Mouse (Mus musculus) liver, embryonic 14.5 days (tissue): ENCODE results near the gene Spata2. TPM values are rescaled to one million over a fixed set of nuclear protein-coding genes. Genes with fewer than 3 reads are reported as not detected.

Source experiments
- ATAC-seq: fragments of 200-750 bp; cut with Nextera tagmentation; 2 replicates; pipeline ENCODE4 v1.8.0; 2017; ENCODE audit warnings: moderate number of reproducible peaks, mild to moderate bottlenecking, moderate library complexity; ENCODE audit not compliant: insufficient read depth
- DNase-seq, 3 experiments: peaks; one replicate each; pipeline ENCODE4 v3.0.0-alpha.2; 2012 to 2013; ENCODE audit warnings: low read depth in 3 of 3, low spot score in 3 of 3
- H3K27ac ChIP-seq: fragments of 300-500 bp; sonication (generic); 2 replicates; pipeline ENCODE4 v1.5.1; 2014; ENCODE audit warnings: moderate library complexity, mild to moderate bottlenecking, control low read depth, inconsistent platforms
- H3K27me3 ChIP-seq: fragments of 300-500 bp; sonication (generic); 2 replicates; pipeline ENCODE4 v1.6.1; 2014; ENCODE audit warnings: mild to moderate bottlenecking, low read length, moderate library complexity; ENCODE audit not compliant: control insufficient read depth, insufficient read depth
- H3K36me3 ChIP-seq: fragments of 300-500 bp; sonication (generic); replicated peaks from 2 replicates; pipeline ENCODE4 v1.6.1; 2014; ENCODE audit warnings: low read depth; ENCODE audit not compliant: control insufficient read depth, insufficient read depth
- H3K4me1 ChIP-seq, 2 experiments: fragments of 200-500 bp in 1 of 2; fragments of 300-500 bp in 1 of 2; sonication (generic) in 1 of 2; replicated peaks; 2 replicates each; pipeline ENCODE4 v1.6.1; 2012 to 2014; ENCODE audit warnings: antibody characterized with exemption in 1 of 2, inconsistent platforms in 1 of 2, low read length in 1 of 2; ENCODE audit not compliant: control insufficient read depth in 2 of 2, insufficient read depth in 2 of 2
- H3K4me2 ChIP-seq: fragments of 300-500 bp; sonication (generic); 2 replicates; pipeline ENCODE4 v1.6.1; 2014; ENCODE audit warnings: low read depth, mild to moderate bottlenecking, control low read depth, moderate library complexity
- H3K4me3 ChIP-seq, 2 experiments: fragments of 200-500 bp in 1 of 2; fragments of 300-500 bp in 1 of 2; sonication (generic) in 1 of 2; 2 replicates each; pipeline ENCODE4 v1.5.1; 2012 to 2014; ENCODE audit warnings: low read depth in 2 of 2, low read length in 2 of 2, mild to moderate bottlenecking in 2 of 2, control low read depth in 1 of 2, inconsistent platforms in 1 of 2, moderate library complexity in 1 of 2; ENCODE audit not compliant: insufficient read depth in 1 of 2
- H3K9ac ChIP-seq: fragments of 300-500 bp; sonication (generic); replicated peaks from 2 replicates; pipeline ENCODE4 v1.6.1; 2014; ENCODE audit warnings: mild to moderate bottlenecking, control low read depth, moderate library complexity
- H3K9me3 ChIP-seq: fragments of 300-500 bp; sonication (generic); 2 replicates; pipeline ENCODE4 v1.6.1; 2016; ENCODE audit warnings: low read length, mixed read lengths; ENCODE audit not compliant: control insufficient read depth
- CTCF ChIP-seq: IDR thresholded peaks from 2 replicates; pipeline ENCODE4 v1.5.1; 2016; ENCODE audit warnings: antibody characterized with exemption, low read depth, control low read depth
- EP300 ChIP-seq: IDR thresholded peaks from 2 replicates; pipeline ENCODE4 v1.6.1; 2016; ENCODE audit warnings: antibody characterized with exemption, low read depth
- WGBS: fragments of 180-500 bp; shearing (Covaris S2); extraction: QIAGEN DNeasy Blood & Tissue Kit; methylation state at CpG from one replicate; pipeline ENCODE4 v1.1.7; 2014; ENCODE audit not compliant: insufficient replicate concordance; 5-methylcytosine and 5-hydroxymethylcytosine counted together
- polyA plus RNA-seq, 2 experiments: library from polyadenylated mRNA; depleted of rRNA in 1 of 2; stranded (reverse) in 1 of 2; unstranded in 1 of 2; fragments of >200 nt; fragmentation: Nextera tagmentation in 1 of 2; extraction: Ambion mirVana in 1 of 2; gene quantifications; 2 replicates each; pipeline versions ENCODE4 v1.2.1 to v1.2.3; 2012 to 2014

Spata2 gene
- polyA plus RNA-seq, 2 experiments, result 6.8 to 7.6 TPM

GRCm38 (mm10) chr2:167540477-167541110, 47.9 kb upstream of the Spata2 start:
- no peak for DNase-seq
- H3K9me3 ChIP-seq, result no peaks in the 10 kb centered on the region
- H3K27ac ChIP-seq, result no peak overlapping the region
- H3K9ac ChIP-seq, result no peak overlapping the region
- peaks cover 34% of the 10 kb centered on the region for H3K27me3 ChIP-seq
- no peak overlapping the region for H3K4me3 ChIP-seq
- no peak overlapping the region; the same call in 1 of the 2 replicates for H3K4me2 ChIP-seq
- 41% methylated on average over 12 of the region's 12 CpGs for WGBS
- no peak for ATAC-seq
- peaks cover 0 to 9% of the 10 kb centered on the region in 2 experiments; a peak in 1 of 4 replicates for H3K4me1 ChIP-seq
- TF ChIP-seq EP300 (no peak), CTCF (no peak)
- no peaks in the 10 kb centered on the region for H3K36me3 ChIP-seq

GRCm38 (mm10) chr2:167539536-167540476, 47.1 kb upstream of the Spata2 start:
- TF ChIP-seq EP300 (no peak), CTCF (no peak)
- H3K4me2 ChIP-seq, result peak overlapping the region; percentile 52
- no peaks in the 10 kb centered on the region for H3K36me3 ChIP-seq
- DNase-seq (no peak), ATAC-seq (no peak)
- H3K27ac ChIP-seq, result no peak overlapping the region
- H3K27me3 ChIP-seq, result peaks cover 34% of the 10 kb centered on the region
- no peak overlapping the region for H3K4me3 ChIP-seq
- WGBS, result 39% methylated on average over 14 of the region's 14 CpGs
- H3K9me3 ChIP-seq, result no peaks in the 10 kb centered on the region
- no peak overlapping the region for H3K9ac ChIP-seq
- peaks cover 0 to 9% of the 10 kb centered on the region in 2 experiments; a peak in 1 of 4 replicates for H3K4me1 ChIP-seq

- DNase-seq, result no peak
- Histone ChIP-seq H3K9ac (no peak overlapping the region), H3K27me3 (peaks cover 34% of the 10 kb centered on the region), H3K36me3 (no peaks in the 10 kb centered on the region), H3K4me3 (peak overlapping the region; percentile 12 to 30; a peak in 3 of 4 replicates), H3K4me1 (peaks cover 0 to 9% of the 10 kb centered on the region in 2 experiments; a peak in 1 of 4 replicates), H3K4me2 (peak overlapping the region; percentile 52), H3K9me3 (no peaks in the 10 kb centered on the region), H3K27ac (no peak overlapping the region)
- no peak for TF ChIP-seq CTCF
- no peak for TF ChIP-seq EP300
- 37% methylated on average over 34 of the region's 34 CpGs for WGBS
- ATAC-seq, result no peak
These were observed 46.1 kb upstream of the Spata2 start for GRCm38 (mm10) chr2:167538671-167539306.

GRCm38 (mm10) chr2:167537476-167538297, 45.0 kb upstream of the Spata2 start, which contains the start of gene Snai1:
Snai1 (plus strand) TSS chr2:167538195.
- DNase-seq, result peak; percentile 68 to 71 (median 71)
- H3K36me3 ChIP-seq, result no peaks in the 10 kb centered on the region
- no peaks in the 10 kb centered on the region for H3K9me3 ChIP-seq
- WGBS, result under 1% methylated on average over 58 of the region's 58 CpGs
- no peak within 1 kb of the TSS for H3K9ac ChIP-seq
- peak within 1 kb of the TSS; percentile 52 for H3K4me2 ChIP-seq
- peaks cover 34% of the 10 kb centered on the region for H3K27me3 ChIP-seq
- peak within 1 kb of the TSS; percentile 30 to 38; a peak in 3 of 4 replicates for H3K4me3 ChIP-seq
- no peak within 1 kb of the TSS for H3K27ac ChIP-seq
- peak; percentile 93 for ATAC-seq
- peaks cover 0 to 7% of the 10 kb centered on the region in 2 experiments; a peak in 1 of 4 replicates for H3K4me1 ChIP-seq
- TF ChIP-seq EP300 (no peak), CTCF (peak; percentile 72)
